Mouse (Mus musculus): ENCODE measurements around the gene Cd59a.

- TF ChIP-seq ZC3H11A (IDR thresholded peaks at IDR 0.05; ENCODE audit: borderline replicate concordance, low read depth, low read length) (no peak), ZNF384 (IDR thresholded peaks at IDR 0.05; ENCODE audit: low read depth, low read length) (no peak), MAFK (IDR thresholded peaks at IDR 0.05; ENCODE audit: insufficient read depth, low read depth, low read length) (no peak)
Observed at GRCm38 (mm10) chr2:104124071-104124470, 28.5 kb downstream of the Cd59a start.
